Mouse (Mus musculus): ENCODE data around the gene Faap20. TPM values are rescaled to one million over a fixed set of nuclear protein-coding genes. Genes with fewer than 3 reads are reported as not detected.

Faap20 gene
- polyA plus RNA-seq (2011; ENCODE audit: insufficient read depth, insufficient read length, low read depth, missing spikeins): 22.9 and 25.2 TPM in 2 replicates

DNA sequence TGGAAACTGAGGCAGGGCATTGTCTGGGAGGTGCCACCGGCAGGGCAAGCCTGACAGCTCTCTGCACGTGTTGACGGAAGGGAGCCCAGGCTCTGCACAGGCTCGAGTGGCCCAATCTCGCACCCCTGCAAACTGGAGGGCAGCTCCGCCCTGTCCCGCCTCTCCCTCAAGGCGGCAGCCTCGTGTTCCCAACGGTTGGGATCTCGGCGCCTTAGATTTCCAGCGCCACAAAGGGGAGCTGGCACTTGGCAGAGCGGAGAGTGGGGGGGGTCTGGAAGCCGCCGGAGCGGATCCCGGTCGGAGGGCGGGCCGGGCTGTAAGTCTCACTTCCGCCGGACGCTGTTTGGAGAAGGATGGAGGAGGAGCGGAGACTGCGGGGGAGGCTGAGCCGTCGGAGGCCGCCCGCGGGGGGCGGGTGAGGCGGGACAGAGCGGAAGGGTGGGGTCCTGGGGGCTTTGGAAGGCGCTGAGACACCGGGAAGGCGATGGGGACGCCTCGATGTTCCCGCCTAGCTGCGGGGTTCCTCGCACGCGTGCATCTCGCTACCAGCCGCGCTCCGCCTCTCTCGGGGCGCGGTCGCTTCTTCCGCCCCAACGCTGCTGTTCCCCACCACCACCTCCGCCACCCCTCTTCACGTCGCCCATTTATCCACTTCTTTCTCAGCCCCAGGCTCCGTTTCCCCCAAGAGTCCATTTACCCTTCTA is at the start of gene Faap20:
Gene Faap20 (plus strand): TSS at position 155 of the 704 bp plus-strand sequence.
- Histone ChIP-seq H3K27ac (ENCODE audit: insufficient read depth, low read length) (peak within 1 kb of the TSS; percentile 87), H3K4me3 (ENCODE audit: low read depth, low read length) (peak within 1 kb of the TSS; percentile 86), H3K4me1 (ENCODE audit: control insufficient read depth, insufficient read depth, low read length) (no peaks in the 10 kb centered on the region), H3K36me3 (ENCODE audit: control insufficient read depth, insufficient read depth, low read length, poor library complexity, severe bottlenecking) (no peaks in the 10 kb centered on the region), H3K9me3 (replicated peaks; ENCODE audit: control insufficient read depth, insufficient read depth, low read length, poor library complexity, severe bottlenecking) (no peaks in the 10 kb centered on the region), H3K27me3 (ENCODE audit: control insufficient read depth, insufficient read depth, low read length, poor library complexity, severe bottlenecking) (no peaks in the 10 kb centered on the region), H3K9ac (ENCODE audit: low read depth, poor library complexity, severe bottlenecking) (peak within 1 kb of the TSS; percentile 84)
- TF ChIP-seq POLR2A (IDR thresholded peaks at IDR 0.05; ENCODE audit: insufficient read depth, low read length): peak; percentile 67
- no peak for TF ChIP-seq CTCF (IDR thresholded peaks at IDR 0.05; ENCODE audit: low read depth, low read length)

DNA sequence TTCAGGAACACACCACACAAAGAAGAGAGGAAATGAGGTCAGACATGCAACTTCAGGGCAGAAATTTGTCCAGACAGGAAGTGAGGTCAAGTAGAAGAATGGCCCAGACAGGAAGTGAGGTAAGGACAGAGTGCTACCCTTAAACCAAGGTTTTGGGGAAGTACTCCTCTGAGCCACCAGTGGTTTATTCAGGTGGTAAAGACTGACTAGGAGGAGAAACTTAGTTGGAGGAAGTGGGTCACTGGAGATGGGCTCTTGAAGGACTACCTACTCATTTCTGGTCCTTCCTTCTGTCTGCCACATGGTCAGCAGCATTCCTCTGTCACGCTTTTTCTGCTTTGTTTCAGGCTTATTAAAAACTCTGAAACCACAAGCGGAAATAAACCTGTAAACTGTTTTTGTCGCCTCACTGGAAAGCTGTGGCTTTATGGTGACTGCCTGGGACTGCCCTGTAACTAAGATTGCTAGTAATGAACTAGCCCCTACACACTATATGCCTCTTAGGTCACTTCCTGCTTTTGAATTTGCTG is 48.7 kb upstream of the Faap20 start:
- H3K4me3 ChIP-seq (ENCODE audit: low read depth, low read length): no peak overlapping the region
- no peak for TF ChIP-seq CTCF (IDR thresholded peaks at IDR 0.05; ENCODE audit: low read depth, low read length)
- no peak for TF ChIP-seq POLR2A (IDR thresholded peaks at IDR 0.05; ENCODE audit: insufficient read depth, low read length)
- TF ChIP-seq EP300 (IDR thresholded peaks at IDR 0.05; ENCODE audit: insufficient read depth, low read depth, low read length): no peak
- no peaks in the 10 kb centered on the region for H3K9me3 ChIP-seq (replicated peaks; ENCODE audit: control insufficient read depth, insufficient read depth, low read length, poor library complexity, severe bottlenecking)
- no peak overlapping the region for H3K9ac ChIP-seq (ENCODE audit: low read depth, poor library complexity, severe bottlenecking)
- H3K4me1 ChIP-seq (ENCODE audit: control insufficient read depth, insufficient read depth, low read length): peaks cover 2% of the 10 kb centered on the region
- H3K27ac ChIP-seq (ENCODE audit: insufficient read depth, low read length): no peak overlapping the region
- H3K27me3 ChIP-seq (ENCODE audit: control insufficient read depth, insufficient read depth, low read length, poor library complexity, severe bottlenecking): no peaks in the 10 kb centered on the region
- H3K36me3 ChIP-seq (ENCODE audit: control insufficient read depth, insufficient read depth, low read length, poor library complexity, severe bottlenecking): no peaks in the 10 kb centered on the region

GRCm38 (mm10) chr4:155201764-155202163 is 47.8 kb upstream of the Faap20 start:
- no peak overlapping the region for H3K27ac ChIP-seq (ENCODE audit: insufficient read depth, low read length)
- H3K36me3 ChIP-seq (ENCODE audit: control insufficient read depth, insufficient read depth, low read length, poor library complexity, severe bottlenecking): no peaks in the 10 kb centered on the region
- TF ChIP-seq CTCF (IDR thresholded peaks at IDR 0.05; ENCODE audit: low read depth, low read length) (no peak), POLR2A (IDR thresholded peaks at IDR 0.05; ENCODE audit: insufficient read depth, low read length) (no peak), EP300 (IDR thresholded peaks at IDR 0.05; ENCODE audit: insufficient read depth, low read depth, low read length) (no peak)
- H3K27me3 ChIP-seq (ENCODE audit: control insufficient read depth, insufficient read depth, low read length, poor library complexity, severe bottlenecking): no peaks in the 10 kb centered on the region
- no peak overlapping the region for H3K9ac ChIP-seq (ENCODE audit: low read depth, poor library complexity, severe bottlenecking)
- H3K9me3 ChIP-seq (replicated peaks; ENCODE audit: control insufficient read depth, insufficient read depth, low read length, poor library complexity, severe bottlenecking): no peaks in the 10 kb centered on the region
- no peak overlapping the region for H3K4me3 ChIP-seq (ENCODE audit: low read depth, low read length)
- peaks cover 5% of the 10 kb centered on the region for H3K4me1 ChIP-seq (ENCODE audit: control insufficient read depth, insufficient read depth, low read length)

DNA sequence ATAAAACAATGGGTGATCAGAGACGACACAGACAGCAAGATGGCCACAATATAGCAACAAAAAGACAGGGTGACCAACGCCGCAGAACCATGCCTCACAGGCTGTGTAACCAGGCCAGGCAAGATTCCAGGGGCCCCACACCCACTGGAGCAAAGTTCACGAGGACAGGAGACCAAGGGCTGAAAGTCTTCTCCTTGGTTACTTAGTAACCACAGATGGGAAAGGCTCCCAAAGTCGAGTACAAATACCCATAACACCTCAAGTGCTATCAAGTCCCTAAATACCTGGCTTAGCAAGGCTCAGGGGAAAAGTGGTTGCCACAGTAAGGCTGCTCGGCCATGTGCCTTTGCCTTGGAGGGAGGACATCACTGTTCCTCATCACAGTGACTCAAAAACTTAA is 43.7 kb upstream of the Faap20 start:
- no peak overlapping the region for H3K9ac ChIP-seq (ENCODE audit: low read depth, poor library complexity, severe bottlenecking)
- no peak overlapping the region for H3K4me3 ChIP-seq (ENCODE audit: low read depth, low read length)
- TF ChIP-seq EP300 (IDR thresholded peaks at IDR 0.05; ENCODE audit: insufficient read depth, low read depth, low read length): no peak
- TF ChIP-seq CTCF (IDR thresholded peaks at IDR 0.05; ENCODE audit: low read depth, low read length): no peak
- no peak for TF ChIP-seq POLR2A (IDR thresholded peaks at IDR 0.05; ENCODE audit: insufficient read depth, low read length)
- no peaks in the 10 kb centered on the region for H3K9me3 ChIP-seq (replicated peaks; ENCODE audit: control insufficient read depth, insufficient read depth, low read length, poor library complexity, severe bottlenecking)
- H3K27me3 ChIP-seq (ENCODE audit: control insufficient read depth, insufficient read depth, low read length, poor library complexity, severe bottlenecking): no peaks in the 10 kb centered on the region
- peaks cover 9% of the 10 kb centered on the region for H3K4me1 ChIP-seq (ENCODE audit: control insufficient read depth, insufficient read depth, low read length)
- H3K27ac ChIP-seq (ENCODE audit: insufficient read depth, low read length): no peak overlapping the region
- peaks cover 5% of the 10 kb centered on the region for H3K36me3 ChIP-seq (ENCODE audit: control insufficient read depth, insufficient read depth, low read length, poor library complexity, severe bottlenecking)

DNA sequence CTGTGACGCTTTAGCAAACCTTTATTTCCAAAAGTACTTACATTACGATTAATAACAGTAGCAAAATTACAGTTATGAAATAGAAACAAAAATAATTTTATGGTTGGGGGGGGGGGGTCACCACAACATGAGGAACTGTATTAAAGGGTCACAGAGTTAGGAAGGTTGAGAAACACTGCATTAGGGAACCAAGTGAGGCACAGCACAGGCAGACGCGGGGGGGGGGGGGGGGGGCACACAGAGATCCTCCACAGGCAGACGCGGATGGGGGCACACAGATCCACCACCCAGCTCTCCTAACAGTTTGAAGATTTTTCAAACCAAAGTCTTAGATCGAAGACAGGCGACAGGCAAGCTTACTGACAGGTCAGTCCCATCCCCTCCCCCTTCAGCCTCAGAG is 43.1 kb upstream of the Faap20 start:
- Histone ChIP-seq H3K36me3 (ENCODE audit: control insufficient read depth, insufficient read depth, low read length, poor library complexity, severe bottlenecking) (peaks cover 7% of the 10 kb centered on the region), H3K27ac (ENCODE audit: insufficient read depth, low read length) (no peak overlapping the region), H3K9me3 (replicated peaks; ENCODE audit: control insufficient read depth, insufficient read depth, low read length, poor library complexity, severe bottlenecking) (no peaks in the 10 kb centered on the region), H3K27me3 (ENCODE audit: control insufficient read depth, insufficient read depth, low read length, poor library complexity, severe bottlenecking) (no peaks in the 10 kb centered on the region), H3K4me1 (ENCODE audit: control insufficient read depth, insufficient read depth, low read length) (peaks cover 9% of the 10 kb centered on the region), H3K9ac (ENCODE audit: low read depth, poor library complexity, severe bottlenecking) (no peak overlapping the region), H3K4me3 (ENCODE audit: low read depth, low read length) (no peak overlapping the region)
- no peak for TF ChIP-seq POLR2A (IDR thresholded peaks at IDR 0.05; ENCODE audit: insufficient read depth, low read length)
- no peak for TF ChIP-seq CTCF (IDR thresholded peaks at IDR 0.05; ENCODE audit: low read depth, low read length)
- no peak for TF ChIP-seq EP300 (IDR thresholded peaks at IDR 0.05; ENCODE audit: insufficient read depth, low read depth, low read length)

DNA sequence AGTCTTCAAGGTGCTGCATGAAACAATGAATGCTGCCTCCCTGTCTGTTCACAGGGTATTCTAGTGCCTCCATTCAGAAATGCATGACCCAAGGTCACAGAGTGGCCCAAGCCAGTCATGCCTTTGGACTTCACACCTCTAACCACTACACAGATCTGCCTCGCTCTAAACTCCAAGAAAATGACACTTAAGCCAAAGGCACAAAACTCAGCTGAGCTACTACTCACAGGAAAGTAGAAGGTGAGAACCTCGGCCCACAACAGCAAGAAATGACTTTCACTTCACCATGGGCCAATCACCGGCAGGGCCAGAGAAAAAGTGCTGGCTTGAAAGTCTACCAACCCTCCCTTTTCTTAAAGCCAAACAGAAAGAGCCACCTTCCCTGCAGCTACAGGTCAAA is 41.8 kb upstream of the Faap20 start:
- Histone ChIP-seq H3K27me3 (ENCODE audit: control insufficient read depth, insufficient read depth, low read length, poor library complexity, severe bottlenecking) (no peaks in the 10 kb centered on the region), H3K9me3 (replicated peaks; ENCODE audit: control insufficient read depth, insufficient read depth, low read length, poor library complexity, severe bottlenecking) (no peaks in the 10 kb centered on the region), H3K27ac (ENCODE audit: insufficient read depth, low read length) (peak overlapping the region; percentile 20; the same call in 1 of the 2 replicates), H3K9ac (ENCODE audit: low read depth, poor library complexity, severe bottlenecking) (no peak overlapping the region), H3K4me3 (ENCODE audit: low read depth, low read length) (no peak overlapping the region), H3K36me3 (ENCODE audit: control insufficient read depth, insufficient read depth, low read length, poor library complexity, severe bottlenecking) (peaks cover 7% of the 10 kb centered on the region), H3K4me1 (ENCODE audit: control insufficient read depth, insufficient read depth, low read length) (peaks cover 9% of the 10 kb centered on the region)
- no peak for TF ChIP-seq POLR2A (IDR thresholded peaks at IDR 0.05; ENCODE audit: insufficient read depth, low read length)
- TF ChIP-seq CTCF (IDR thresholded peaks at IDR 0.05; ENCODE audit: low read depth, low read length): no peak
- TF ChIP-seq EP300 (IDR thresholded peaks at IDR 0.05; ENCODE audit: insufficient read depth, low read depth, low read length): no peak
